Comparison of ENCODE assay signal across 20 mouse cellular contexts in the genomic region with DNA sequence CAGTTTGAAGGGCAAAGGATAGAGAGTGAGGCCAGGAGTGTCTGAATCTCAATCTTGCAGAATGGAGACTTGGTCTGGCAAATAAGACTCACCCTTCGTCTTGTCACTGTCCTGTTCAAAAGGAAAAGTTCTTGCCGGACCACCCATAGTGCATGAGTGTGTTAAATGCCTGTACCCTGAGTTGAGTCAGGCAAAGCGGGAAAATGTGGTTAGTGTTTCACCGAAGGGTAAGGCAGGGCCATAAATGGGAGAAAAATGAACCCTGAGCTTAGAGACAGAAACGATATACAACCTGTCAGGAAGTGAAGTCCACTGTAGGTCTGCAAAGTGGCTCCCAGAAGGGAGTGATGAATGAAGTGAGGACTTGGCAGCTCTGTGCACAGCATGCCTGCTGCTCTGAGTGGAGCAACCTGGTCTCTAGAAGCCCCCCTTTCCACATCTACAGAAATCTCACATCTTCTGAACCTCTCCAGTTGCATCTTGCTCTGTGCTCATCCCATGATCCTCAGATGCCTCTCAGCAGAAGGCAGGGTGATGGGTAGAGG.
DNase-seq lines count a peak whose midpoint lies in the region; ATAC-seq lines count a peak whose summit lies in the region.
"Had no signal": no experiment of that assay in that cellular context is flagged by ENCODE, and none has a peak within 500 bp of the region (broad histone marks: within the 10 kb centered on the region; RNA-seq: fewer than 3 reads in every experiment).

No protein-coding gene starts in this region.

- 27% methylated on average over 5 of the region's 5 CpGs for WGBS in kidney, embryonic 15.5 days

- H3K36me3 ChIP-seq in kidney, embryonic 15.5 days, result no peaks in the 10 kb centered on the region
- H3K36me3 ChIP-seq: liver, embryonic 13.5 days had no signal

- no peak for DNase-seq in kidney, adult 11 months
- peak; percentile 11 for DNase-seq in embryo, embryonic 10 days (ENCODE audit: low spot score)
- DNase-seq in forelimb bud, embryonic 11.5 days (ENCODE audit: low read depth, low spot score), result peak; percentile 44
- peak; percentile 41 for DNase-seq in mesoderm, embryonic 11.5 days (ENCODE audit: low read depth, low spot score)
- DNase-seq in ovary, postnatal 14 days (ENCODE audit: low spot score), result no peak
- DNase-seq in left cerebral cortex, adult 18-20 months (ENCODE audit: low spot score in 2 of 2), result no peak
- no peak for DNase-seq in cerebellum, adult 11-12 months
- DNase-seq: cerebellum, adult 9-10 months; gastrocnemius, postnatal 10 days; heart, adult 18-20 months; heart, postnatal 4 days; kidney, adult 9 months; layer of hippocampus, postnatal 36 days; liver, embryonic 13.5 days; lung, postnatal 14 days; thymus, postnatal 25 days had no signal

- H3K27me3 ChIP-seq in kidney, embryonic 15.5 days, result no peaks in the 10 kb centered on the region
- H3K27me3 ChIP-seq: liver, embryonic 13.5 days; megakaryocyte, embryonic 14.5 days had no signal

- 0 out of 2 replicates have a peak, but pooled peaks cover 7% of the 10 kb centered on the region for H3K4me1 ChIP-seq in kidney, embryonic 15.5 days
- H3K4me1 ChIP-seq: liver, embryonic 13.5 days; megakaryocyte, embryonic 14.5 days had no signal

- H3K4me3 ChIP-seq in kidney, embryonic 15.5 days (replicated peaks), result no peak overlapping the region
- H3K4me3 ChIP-seq: liver, embryonic 13.5 days; megakaryocyte, embryonic 14.5 days had no signal

- no peaks in the 10 kb centered on the region for H3K9me3 ChIP-seq in kidney, embryonic 15.5 days (replicated peaks)
- H3K9me3 ChIP-seq: liver, embryonic 13.5 days had no signal

- H3K9ac ChIP-seq in kidney, embryonic 15.5 days, result no peak overlapping the region
- H3K9ac ChIP-seq: liver, embryonic 13.5 days had no signal

- 0 out of 2 replicates have a peak, but pooled peaks have one; percentile 33 for ATAC-seq in kidney, embryonic 15.5 days (replicated peaks; ENCODE audit: low FRiP score)
- ATAC-seq: hindbrain, embryonic 16.5 days; midbrain, embryonic 16.5 days had no signal

- H3K4me2 ChIP-seq in kidney, embryonic 15.5 days, result no peak overlapping the region
- H3K4me2 ChIP-seq: liver, embryonic 13.5 days had no signal

- no peak overlapping the region for H3K27ac ChIP-seq in kidney, embryonic 15.5 days
- H3K27ac ChIP-seq: liver, embryonic 13.5 days had no signal

Comparison
In these comparisons a context has a peak if more than half of its experiments do, and no peak if none do; other contexts are left out.
1. DNase-seq: peak in embryo, embryonic 10 days (single experiment), forelimb bud, embryonic 11.5 days (single experiment) and mesoderm, embryonic 11.5 days (single experiment); none in kidney, adult 11 months (single experiment), ovary, postnatal 14 days (single experiment), left cerebral cortex, adult 18-20 months (0 of 2) and cerebellum, adult 11-12 months (single experiment).